Mouse (Mus musculus): ENCODE data around the gene Ift20. TPM values are rescaled to one million over a fixed set of nuclear protein-coding genes. Genes with fewer than 3 reads are reported as not detected.

The Ift20 gene
- polyA plus RNA-seq, 1 experiment from 2014 or later = 99.7 TPM

DNA sequence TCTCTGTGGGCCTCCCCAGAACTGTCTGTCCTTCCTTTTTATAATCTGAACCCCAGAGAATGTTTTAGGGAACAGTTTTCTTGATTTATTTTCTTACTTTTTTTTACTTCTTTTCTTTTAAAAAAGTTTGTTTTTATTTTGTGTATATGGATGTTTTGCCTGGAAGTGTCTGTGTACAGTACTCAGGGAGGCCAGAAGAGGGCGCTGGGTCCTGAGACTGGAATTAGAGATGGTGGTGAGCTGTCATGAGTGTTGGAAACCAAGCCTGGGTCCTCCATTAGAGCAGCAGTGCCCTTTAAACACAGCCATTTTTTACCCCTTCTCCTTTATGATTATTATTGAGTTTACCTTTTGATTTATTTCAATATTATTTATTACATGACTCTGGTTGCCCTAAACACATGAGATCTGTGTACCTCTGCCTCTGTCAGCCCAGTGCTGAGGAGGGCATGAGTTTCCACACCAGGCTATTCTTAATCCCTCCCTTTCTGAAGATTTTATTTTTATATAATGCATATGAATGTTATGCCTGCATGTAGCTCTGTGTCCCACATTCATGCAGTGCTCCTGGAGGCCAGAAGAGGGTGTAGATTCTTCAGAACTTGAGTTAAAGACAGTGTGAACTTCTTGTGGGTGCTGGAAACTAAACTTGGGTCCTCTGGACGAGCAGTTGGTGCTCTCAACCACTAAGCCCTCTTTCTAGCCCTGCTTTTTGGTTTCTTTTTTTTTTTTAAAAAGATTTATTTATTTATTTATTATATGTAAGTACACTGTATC lies 20.4 kb upstream of the Ift20 start:
- ATAC-seq (ENCODE audit: insufficient read depth, low FRiP score, low TSS enrichment) (no peak), DNase-seq (ENCODE audit: low spot score) (no peak)
- no peak overlapping the region for H3K4me3 ChIP-seq (ENCODE audit: low read depth, low read length)
- H3K4me2 ChIP-seq (ENCODE audit: low read depth) = no peak overlapping the region
- H3K9ac ChIP-seq (ENCODE audit: low read length) = no peak overlapping the region
- WGBS = 58% methylated on average over 2 of the region's 2 CpGs
- no peaks in the 10 kb centered on the region for H3K27me3 ChIP-seq (ENCODE audit: control insufficient read depth, insufficient read depth, low read length)
- no peak overlapping the region for H3K27ac ChIP-seq (ENCODE audit: low read depth, low read length)
- peaks cover 14% of the 10 kb centered on the region for H3K4me1 ChIP-seq (ENCODE audit: control insufficient read depth, insufficient read depth, low read length)
- no peaks in the 10 kb centered on the region for H3K9me3 ChIP-seq (ENCODE audit: control insufficient read depth, low read length)
- H3K36me3 ChIP-seq (ENCODE audit: control insufficient read depth, insufficient read depth, low read length) = peaks cover 20% of the 10 kb centered on the region

DNA sequence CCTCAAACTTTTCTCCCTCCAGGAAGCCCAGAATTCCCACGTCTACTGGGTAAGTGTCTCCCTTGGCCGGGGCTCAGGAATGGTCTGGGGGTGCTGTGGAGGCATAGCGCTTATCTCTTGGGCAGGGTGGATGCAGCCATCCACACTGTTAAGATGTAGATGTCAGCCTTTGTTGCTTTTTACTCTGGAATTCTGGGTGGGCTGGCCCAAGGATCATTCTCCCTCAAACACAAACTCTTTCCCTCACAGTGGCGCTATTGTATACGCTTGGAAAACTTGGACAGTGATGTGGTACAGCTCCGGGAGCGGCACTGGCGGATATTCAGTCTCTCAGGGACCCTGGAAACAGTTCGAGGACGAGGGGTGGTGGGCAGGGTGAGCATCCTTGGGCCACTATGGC lies 17.2 kb upstream of the Ift20 start:
- H3K27me3 ChIP-seq (ENCODE audit: control insufficient read depth, insufficient read depth, low read length) = no peaks in the 10 kb centered on the region
- H3K4me2 ChIP-seq (ENCODE audit: low read depth) = no peak overlapping the region
- WGBS = 94% methylated on average over 10 of the region's 10 CpGs
- H3K4me3 ChIP-seq (ENCODE audit: low read depth, low read length) = no peak overlapping the region
- H3K27ac ChIP-seq (ENCODE audit: low read depth, low read length) = no peak overlapping the region
- no peak for ATAC-seq (ENCODE audit: insufficient read depth, low FRiP score, low TSS enrichment)
- no peaks in the 10 kb centered on the region for H3K4me1 ChIP-seq (ENCODE audit: control insufficient read depth, insufficient read depth, low read length)
- H3K36me3 ChIP-seq (ENCODE audit: control insufficient read depth, insufficient read depth, low read length) = peaks cover 33% of the 10 kb centered on the region
- DNase-seq (ENCODE audit: low spot score) = no peak
- no peak overlapping the region for H3K9ac ChIP-seq (ENCODE audit: low read length)
- no peaks in the 10 kb centered on the region for H3K9me3 ChIP-seq (ENCODE audit: control insufficient read depth, low read length)

DNA sequence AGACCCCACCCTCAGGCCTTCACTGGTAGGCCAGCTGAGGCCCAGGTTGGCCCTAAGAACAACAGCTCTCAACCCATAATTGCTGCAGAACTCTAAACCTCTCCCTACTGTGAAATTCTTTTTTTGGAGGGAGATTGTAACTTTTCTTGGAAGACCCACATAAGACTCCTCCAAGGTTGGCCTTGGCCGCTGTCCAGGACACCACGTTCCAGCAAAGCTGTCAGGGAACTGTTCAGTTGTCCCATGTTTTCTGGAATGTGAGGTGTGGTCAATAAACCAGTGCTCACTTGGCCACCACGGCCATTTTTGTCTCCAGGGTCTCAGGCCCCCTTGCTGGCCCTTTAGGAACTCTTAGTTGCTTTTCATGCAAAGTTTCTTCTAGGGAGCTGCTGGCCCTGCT lies 14.3 kb upstream of the Ift20 start:
- Histone ChIP-seq H3K27me3 (ENCODE audit: control insufficient read depth, insufficient read depth, low read length) (no peaks in the 10 kb centered on the region), H3K4me2 (ENCODE audit: low read depth) (no peak overlapping the region), H3K4me1 (ENCODE audit: control insufficient read depth, insufficient read depth, low read length) (no peaks in the 10 kb centered on the region), H3K4me3 (ENCODE audit: low read depth, low read length) (no peak overlapping the region), H3K9ac (ENCODE audit: low read length) (no peak overlapping the region), H3K27ac (ENCODE audit: low read depth, low read length) (no peak overlapping the region), H3K36me3 (ENCODE audit: control insufficient read depth, insufficient read depth, low read length) (peaks cover 21% of the 10 kb centered on the region), H3K9me3 (ENCODE audit: control insufficient read depth, low read length) (no peaks in the 10 kb centered on the region)
- no peak for DNase-seq (ENCODE audit: low spot score)
- no peak for ATAC-seq (ENCODE audit: insufficient read depth, low FRiP score, low TSS enrichment)
- WGBS = 92% methylated on average over 3 of the region's 3 CpGs

DNA sequence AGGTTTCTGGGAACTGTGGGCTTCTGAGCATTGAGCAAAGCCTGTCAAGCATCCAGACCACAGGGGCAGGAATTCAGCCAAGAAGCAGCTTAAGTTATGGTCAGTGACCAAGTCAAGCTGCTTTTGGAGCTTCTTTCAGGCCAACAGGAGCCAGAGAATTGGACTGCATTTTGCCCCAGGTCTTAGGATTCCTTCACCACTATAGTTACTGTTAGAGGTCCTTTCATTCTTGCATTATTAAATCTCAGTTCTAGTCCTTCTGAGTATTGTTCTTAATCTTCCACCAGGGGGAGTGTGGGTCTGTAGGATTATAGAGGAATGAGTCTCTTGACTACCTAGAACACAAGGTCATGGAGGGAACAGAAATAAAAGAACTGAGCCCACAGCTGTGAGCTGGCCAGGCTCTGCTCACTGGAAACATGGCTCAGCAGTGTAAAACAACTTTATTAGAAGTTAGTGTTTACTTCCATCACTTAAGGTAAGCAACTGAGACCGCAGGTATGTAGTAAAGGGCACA lies 13.6 kb upstream of the Ift20 start:
- DNase-seq (ENCODE audit: low spot score) = no peak
- no peak overlapping the region for H3K4me3 ChIP-seq (ENCODE audit: low read depth, low read length)
- no peaks in the 10 kb centered on the region for H3K27me3 ChIP-seq (ENCODE audit: control insufficient read depth, insufficient read depth, low read length)
- no peak overlapping the region for H3K4me2 ChIP-seq (ENCODE audit: low read depth)
- no peak for ATAC-seq (ENCODE audit: insufficient read depth, low FRiP score, low TSS enrichment)
- H3K9ac ChIP-seq (ENCODE audit: low read length) = no peak overlapping the region
- H3K9me3 ChIP-seq (ENCODE audit: control insufficient read depth, low read length) = no peaks in the 10 kb centered on the region
- 96% methylated on average over 1 of the region's 1 CpGs for WGBS
- H3K27ac ChIP-seq (ENCODE audit: low read depth, low read length) = no peak overlapping the region
- H3K4me1 ChIP-seq (ENCODE audit: control insufficient read depth, insufficient read depth, low read length) = no peaks in the 10 kb centered on the region
- peaks cover 23% of the 10 kb centered on the region for H3K36me3 ChIP-seq (ENCODE audit: control insufficient read depth, insufficient read depth, low read length)

DNA sequence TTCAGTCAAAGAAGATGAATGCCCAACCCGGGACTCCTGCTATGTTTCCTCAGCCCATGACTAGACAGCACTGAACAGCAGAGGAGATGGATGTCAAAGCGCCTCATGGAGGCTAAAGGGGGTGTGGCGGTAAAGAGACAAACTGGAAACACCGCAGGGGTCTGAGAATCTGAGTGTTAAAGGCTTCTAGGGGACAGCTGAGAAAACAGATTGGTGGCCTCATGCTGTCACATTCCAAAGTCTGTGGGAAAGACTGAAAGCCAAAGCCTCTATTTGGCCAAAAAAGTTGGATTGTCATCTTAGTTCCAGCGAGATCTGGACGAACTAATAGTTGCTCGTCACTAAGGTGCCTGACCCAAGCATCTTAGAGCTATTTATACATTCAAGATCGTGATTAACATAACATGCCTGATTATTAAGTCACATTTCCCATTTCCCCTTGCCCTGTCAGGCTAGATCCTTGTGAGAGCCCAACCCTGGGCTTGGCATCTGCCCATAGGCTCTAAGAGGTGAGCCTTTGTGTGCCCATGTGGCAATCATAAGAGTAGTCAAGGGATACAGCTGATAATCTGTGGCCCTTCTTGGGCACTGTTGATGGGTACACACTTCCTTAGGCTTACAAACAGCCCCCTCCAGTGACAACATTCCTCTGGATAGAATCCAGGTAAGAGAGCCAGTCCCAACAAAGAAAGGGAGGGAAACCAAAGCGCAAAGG lies 12.8 kb upstream of the Ift20 start:
- H3K4me1 ChIP-seq (ENCODE audit: control insufficient read depth, insufficient read depth, low read length) = no peaks in the 10 kb centered on the region
- no peaks in the 10 kb centered on the region for H3K9me3 ChIP-seq (ENCODE audit: control insufficient read depth, low read length)
- H3K27ac ChIP-seq (ENCODE audit: low read depth, low read length) = no peak overlapping the region
- ATAC-seq (ENCODE audit: insufficient read depth, low FRiP score, low TSS enrichment) (no peak), DNase-seq (ENCODE audit: low spot score) (peak; percentile 34)
- peaks cover 30% of the 10 kb centered on the region for H3K36me3 ChIP-seq (ENCODE audit: control insufficient read depth, insufficient read depth, low read length)
- WGBS = 64% methylated on average over 9 of the region's 9 CpGs
- no peak overlapping the region for H3K4me3 ChIP-seq (ENCODE audit: low read depth, low read length)
- H3K9ac ChIP-seq (ENCODE audit: low read length) = no peak overlapping the region
- no peak overlapping the region for H3K4me2 ChIP-seq (ENCODE audit: low read depth)
- no peaks in the 10 kb centered on the region for H3K27me3 ChIP-seq (ENCODE audit: control insufficient read depth, insufficient read depth, low read length)

DNA sequence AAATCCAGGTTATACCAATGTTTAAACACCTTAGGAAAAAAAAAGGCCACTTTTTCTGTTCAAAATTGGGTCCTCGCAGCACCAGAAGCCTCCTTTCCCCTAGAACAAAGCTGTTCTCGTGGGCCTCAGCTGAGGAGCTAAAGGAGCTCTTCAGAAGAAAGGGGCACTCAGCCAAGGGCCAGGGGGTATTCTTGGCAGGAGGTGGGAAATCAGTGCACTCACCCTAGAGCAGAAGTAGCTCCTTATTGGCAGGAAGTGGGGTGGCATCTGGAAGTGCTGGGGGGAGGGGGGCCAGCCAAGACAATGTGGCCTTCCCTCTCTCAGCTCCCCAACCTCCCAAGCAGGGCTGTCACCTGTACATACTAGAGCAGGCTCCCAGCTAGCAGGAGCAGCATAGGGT lies 11.3 kb upstream of the Ift20 start:
- no peak for DNase-seq (ENCODE audit: low spot score)
- 84% methylated on average over 2 of the region's 2 CpGs for WGBS
- Histone ChIP-seq H3K27ac (ENCODE audit: low read depth, low read length) (no peak overlapping the region), H3K27me3 (ENCODE audit: control insufficient read depth, insufficient read depth, low read length) (no peaks in the 10 kb centered on the region), H3K9ac (ENCODE audit: low read length) (no peak overlapping the region), H3K4me2 (ENCODE audit: low read depth) (no peak overlapping the region), H3K36me3 (ENCODE audit: control insufficient read depth, insufficient read depth, low read length) (peaks cover 26% of the 10 kb centered on the region), H3K9me3 (ENCODE audit: control insufficient read depth, low read length) (no peaks in the 10 kb centered on the region), H3K4me3 (ENCODE audit: low read depth, low read length) (no peak overlapping the region), H3K4me1 (ENCODE audit: control insufficient read depth, insufficient read depth, low read length) (no peaks in the 10 kb centered on the region)
- no peak for ATAC-seq (ENCODE audit: insufficient read depth, low FRiP score, low TSS enrichment)

DNA sequence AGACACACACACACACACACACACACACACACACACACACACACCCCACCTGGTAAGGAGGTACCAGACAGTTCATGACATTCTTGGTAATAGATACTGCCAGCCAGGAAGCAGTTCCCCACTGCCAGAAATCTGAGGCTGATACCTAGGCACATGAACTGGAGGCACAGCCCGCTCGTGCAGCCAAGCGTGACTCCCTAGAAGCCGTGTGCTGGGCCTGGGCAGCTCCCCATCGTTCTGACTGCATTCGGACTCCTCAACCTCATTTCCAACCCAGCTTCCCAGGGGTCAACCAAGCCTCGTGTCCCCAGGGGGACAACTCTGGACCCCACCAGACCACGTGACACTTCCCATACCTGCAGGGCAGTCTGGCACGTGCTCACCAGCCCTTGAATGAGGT lies 7.4 kb upstream of the Ift20 start:
- H3K9me3 ChIP-seq (ENCODE audit: control insufficient read depth, low read length) = no peaks in the 10 kb centered on the region
- H3K27me3 ChIP-seq (ENCODE audit: control insufficient read depth, insufficient read depth, low read length) = no peaks in the 10 kb centered on the region
- H3K4me3 ChIP-seq (ENCODE audit: low read depth, low read length) = no peak overlapping the region
- H3K36me3 ChIP-seq (ENCODE audit: control insufficient read depth, insufficient read depth, low read length) = peaks cover 12% of the 10 kb centered on the region
- no peak overlapping the region for H3K27ac ChIP-seq (ENCODE audit: low read depth, low read length)
- no peaks in the 10 kb centered on the region for H3K4me1 ChIP-seq (ENCODE audit: control insufficient read depth, insufficient read depth, low read length)
- ATAC-seq (ENCODE audit: insufficient read depth, low FRiP score, low TSS enrichment) = no peak
- H3K9ac ChIP-seq (ENCODE audit: low read length) = no peak overlapping the region
- 90% methylated on average over 9 of the region's 9 CpGs for WGBS
- DNase-seq (ENCODE audit: low spot score) = no peak
- H3K4me2 ChIP-seq (ENCODE audit: low read depth) = no peak overlapping the region

DNA sequence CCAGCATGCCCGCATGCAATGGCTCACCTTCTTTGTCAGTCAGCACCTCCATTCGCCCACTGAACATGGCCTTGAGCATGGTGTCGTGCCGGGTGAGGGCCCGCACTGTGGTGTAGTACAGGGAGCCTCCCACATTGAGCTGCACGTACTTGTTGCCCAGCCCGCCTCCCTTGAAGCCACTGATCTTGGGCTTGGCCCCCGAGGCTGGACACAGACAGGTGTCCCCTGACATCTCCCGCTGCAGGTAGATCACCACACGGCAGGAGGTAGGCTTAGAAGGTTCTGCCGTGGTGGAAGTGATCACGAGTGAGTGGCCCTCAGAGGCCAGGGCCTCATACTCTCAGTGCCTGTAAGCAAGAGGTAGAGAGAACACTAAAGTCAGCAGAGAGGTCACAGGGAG lies 6.2 kb upstream of the Ift20 start:
- WGBS = 88% methylated on average over 12 of the region's 12 CpGs
- H3K4me1 ChIP-seq (ENCODE audit: control insufficient read depth, insufficient read depth, low read length) = peaks cover 5% of the 10 kb centered on the region
- ATAC-seq (ENCODE audit: insufficient read depth, low FRiP score, low TSS enrichment) = no peak
- no peak overlapping the region for H3K4me2 ChIP-seq (ENCODE audit: low read depth)
- DNase-seq (ENCODE audit: low spot score) = no peak
- H3K9me3 ChIP-seq (ENCODE audit: control insufficient read depth, low read length) = no peaks in the 10 kb centered on the region
- H3K27ac ChIP-seq (ENCODE audit: low read depth, low read length) = no peak overlapping the region
- no peaks in the 10 kb centered on the region for H3K27me3 ChIP-seq (ENCODE audit: control insufficient read depth, insufficient read depth, low read length)
- no peak overlapping the region for H3K9ac ChIP-seq (ENCODE audit: low read length)
- no peak overlapping the region for H3K4me3 ChIP-seq (ENCODE audit: low read depth, low read length)
- peaks cover 12% of the 10 kb centered on the region for H3K36me3 ChIP-seq (ENCODE audit: control insufficient read depth, insufficient read depth, low read length)

DNA sequence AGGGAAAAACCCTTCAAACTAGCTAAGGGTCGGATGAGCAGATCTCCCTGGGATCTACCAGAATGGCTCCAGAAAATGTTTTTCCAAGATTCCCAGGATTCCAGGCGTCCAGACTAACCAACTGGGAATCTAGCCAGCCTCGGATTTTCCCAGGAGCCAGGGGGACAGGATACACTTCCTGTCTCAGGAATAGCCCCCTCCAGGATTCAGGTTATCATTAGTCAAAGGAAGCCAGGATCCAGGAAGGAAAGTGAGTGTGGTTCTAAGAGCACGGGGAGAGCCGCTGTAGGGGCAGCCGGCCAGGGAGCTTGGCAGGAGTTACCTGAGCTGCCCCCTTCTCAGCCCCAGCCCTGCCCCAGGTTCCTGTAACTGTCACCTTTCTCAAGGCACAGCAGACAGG lies 5.1 kb upstream of the Ift20 start:
- DNase-seq (ENCODE audit: low spot score) (no peak), ATAC-seq (ENCODE audit: insufficient read depth, low FRiP score, low TSS enrichment) (no peak)
- H3K4me3 ChIP-seq (ENCODE audit: low read depth, low read length) = no peak overlapping the region
- no peak overlapping the region for H3K9ac ChIP-seq (ENCODE audit: low read length)
- no peaks in the 10 kb centered on the region for H3K9me3 ChIP-seq (ENCODE audit: control insufficient read depth, low read length)
- no peak overlapping the region for H3K4me2 ChIP-seq (ENCODE audit: low read depth)
- peaks cover 8% of the 10 kb centered on the region for H3K4me1 ChIP-seq (ENCODE audit: control insufficient read depth, insufficient read depth, low read length)
- H3K27ac ChIP-seq (ENCODE audit: low read depth, low read length) = no peak overlapping the region
- 80% methylated on average over 6 of the region's 6 CpGs for WGBS
- peaks cover 12% of the 10 kb centered on the region for H3K36me3 ChIP-seq (ENCODE audit: control insufficient read depth, insufficient read depth, low read length)
- H3K27me3 ChIP-seq (ENCODE audit: control insufficient read depth, insufficient read depth, low read length) = no peaks in the 10 kb centered on the region
